Mouse (Mus musculus): ENCODE data around the gene Ggt7. TPM values are rescaled to one million over a fixed set of nuclear protein-coding genes. Genes with fewer than 3 reads are reported as not detected.

Gene Ggt7
- polyA plus RNA-seq, 1 experiment, result 1.4 TPM

- H3K27ac ChIP-seq (ENCODE audit: insufficient read depth, low read length), result no peak overlapping the region
- no peaks in the 10 kb centered on the region for H3K36me3 ChIP-seq (ENCODE audit: control insufficient read depth, insufficient read depth, low read length, poor library complexity, severe bottlenecking)
- no peak overlapping the region for H3K4me3 ChIP-seq (ENCODE audit: low read depth, low read length)
- no peak overlapping the region for H3K9ac ChIP-seq (ENCODE audit: low read depth, poor library complexity, severe bottlenecking)
- H3K9me3 ChIP-seq (replicated peaks; ENCODE audit: control insufficient read depth, insufficient read depth, low read length, poor library complexity, severe bottlenecking), result no peaks in the 10 kb centered on the region
- no peaks in the 10 kb centered on the region for H3K4me1 ChIP-seq (ENCODE audit: control insufficient read depth, insufficient read depth, low read length)
- TF ChIP-seq EP300 (IDR thresholded peaks at IDR 0.05; ENCODE audit: insufficient read depth, low read depth, low read length) (no peak), CTCF (IDR thresholded peaks at IDR 0.05; ENCODE audit: low read depth, low read length) (no peak), POLR2A (IDR thresholded peaks at IDR 0.05; ENCODE audit: insufficient read depth, low read length) (no peak)
- H3K27me3 ChIP-seq (ENCODE audit: control insufficient read depth, insufficient read depth, low read length, poor library complexity, severe bottlenecking), result no peaks in the 10 kb centered on the region
Observed at GRCm38 (mm10) chr2:155536292-155536691, 18.3 kb upstream of the Ggt7 start.

DNA sequence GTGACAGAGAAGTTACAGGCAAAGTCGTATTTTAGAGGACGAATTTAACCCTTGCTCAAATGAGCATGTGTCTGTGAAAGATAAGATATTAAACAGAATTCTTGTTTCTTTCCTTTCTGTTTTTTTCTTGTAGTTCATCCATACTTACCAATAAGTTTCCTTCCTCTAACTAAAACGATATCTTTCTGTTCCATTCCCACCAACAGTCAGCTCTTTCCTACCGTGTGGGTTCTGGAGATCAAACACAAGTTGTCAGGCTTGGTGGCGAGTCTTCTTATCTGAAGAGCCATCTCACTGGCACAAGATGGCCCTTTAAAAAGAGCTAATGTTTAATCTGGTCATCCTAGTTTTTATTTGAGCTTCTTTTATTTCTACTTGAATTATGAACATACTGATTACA lies 9.3 kb upstream of the Ggt7 start:
- TF ChIP-seq EP300 (IDR thresholded peaks at IDR 0.05; ENCODE audit: insufficient read depth, low read depth, low read length) (no peak), POLR2A (IDR thresholded peaks at IDR 0.05; ENCODE audit: insufficient read depth, low read length) (no peak), CTCF (IDR thresholded peaks at IDR 0.05; ENCODE audit: low read depth, low read length) (no peak)
- H3K27me3 ChIP-seq (ENCODE audit: control insufficient read depth, insufficient read depth, low read length, poor library complexity, severe bottlenecking), result no peaks in the 10 kb centered on the region
- no peaks in the 10 kb centered on the region for H3K9me3 ChIP-seq (replicated peaks; ENCODE audit: control insufficient read depth, insufficient read depth, low read length, poor library complexity, severe bottlenecking)
- H3K36me3 ChIP-seq (ENCODE audit: control insufficient read depth, insufficient read depth, low read length, poor library complexity, severe bottlenecking), result no peaks in the 10 kb centered on the region
- no peak overlapping the region for H3K4me3 ChIP-seq (ENCODE audit: low read depth, low read length)
- no peak overlapping the region for H3K9ac ChIP-seq (ENCODE audit: low read depth, poor library complexity, severe bottlenecking)
- no peak overlapping the region for H3K27ac ChIP-seq (ENCODE audit: insufficient read depth, low read length)
- no peaks in the 10 kb centered on the region for H3K4me1 ChIP-seq (ENCODE audit: control insufficient read depth, insufficient read depth, low read length)

- no peak overlapping the region for H3K9ac ChIP-seq (ENCODE audit: low read depth, poor library complexity, severe bottlenecking)
- no peaks in the 10 kb centered on the region for H3K27me3 ChIP-seq (ENCODE audit: control insufficient read depth, insufficient read depth, low read length, poor library complexity, severe bottlenecking)
- no peaks in the 10 kb centered on the region for H3K9me3 ChIP-seq (replicated peaks; ENCODE audit: control insufficient read depth, insufficient read depth, low read length, poor library complexity, severe bottlenecking)
- TF ChIP-seq POLR2A (IDR thresholded peaks at IDR 0.05; ENCODE audit: insufficient read depth, low read length) (no peak), EP300 (IDR thresholded peaks at IDR 0.05; ENCODE audit: insufficient read depth, low read depth, low read length) (no peak), CTCF (IDR thresholded peaks at IDR 0.05; ENCODE audit: low read depth, low read length) (no peak)
- no peak overlapping the region for H3K27ac ChIP-seq (ENCODE audit: insufficient read depth, low read length)
- H3K4me1 ChIP-seq (ENCODE audit: control insufficient read depth, insufficient read depth, low read length), result no peaks in the 10 kb centered on the region
- no peaks in the 10 kb centered on the region for H3K36me3 ChIP-seq (ENCODE audit: control insufficient read depth, insufficient read depth, low read length, poor library complexity, severe bottlenecking)
- H3K4me3 ChIP-seq (ENCODE audit: low read depth, low read length), result no peak overlapping the region
Observed at GRCm38 (mm10) chr2:155524378-155524777, 6.3 kb upstream of the Ggt7 start.

- H3K9me3 ChIP-seq (replicated peaks; ENCODE audit: control insufficient read depth, insufficient read depth, low read length, poor library complexity, severe bottlenecking), result no peaks in the 10 kb centered on the region
- TF ChIP-seq POLR2A (IDR thresholded peaks at IDR 0.05; ENCODE audit: insufficient read depth, low read length) (no peak), EP300 (IDR thresholded peaks at IDR 0.05; ENCODE audit: insufficient read depth, low read depth, low read length) (no peak), CTCF (IDR thresholded peaks at IDR 0.05; ENCODE audit: low read depth, low read length) (no peak)
- no peak overlapping the region for H3K9ac ChIP-seq (ENCODE audit: low read depth, poor library complexity, severe bottlenecking)
- H3K4me1 ChIP-seq (ENCODE audit: control insufficient read depth, insufficient read depth, low read length), result no peaks in the 10 kb centered on the region
- no peak overlapping the region for H3K27ac ChIP-seq (ENCODE audit: insufficient read depth, low read length)
- no peaks in the 10 kb centered on the region for H3K36me3 ChIP-seq (ENCODE audit: control insufficient read depth, insufficient read depth, low read length, poor library complexity, severe bottlenecking)
- H3K27me3 ChIP-seq (ENCODE audit: control insufficient read depth, insufficient read depth, low read length, poor library complexity, severe bottlenecking), result no peaks in the 10 kb centered on the region
- no peak overlapping the region for H3K4me3 ChIP-seq (ENCODE audit: low read depth, low read length)
Observed at GRCm38 (mm10) chr2:155523706-155524105, 5.7 kb upstream of the Ggt7 start.

DNA sequence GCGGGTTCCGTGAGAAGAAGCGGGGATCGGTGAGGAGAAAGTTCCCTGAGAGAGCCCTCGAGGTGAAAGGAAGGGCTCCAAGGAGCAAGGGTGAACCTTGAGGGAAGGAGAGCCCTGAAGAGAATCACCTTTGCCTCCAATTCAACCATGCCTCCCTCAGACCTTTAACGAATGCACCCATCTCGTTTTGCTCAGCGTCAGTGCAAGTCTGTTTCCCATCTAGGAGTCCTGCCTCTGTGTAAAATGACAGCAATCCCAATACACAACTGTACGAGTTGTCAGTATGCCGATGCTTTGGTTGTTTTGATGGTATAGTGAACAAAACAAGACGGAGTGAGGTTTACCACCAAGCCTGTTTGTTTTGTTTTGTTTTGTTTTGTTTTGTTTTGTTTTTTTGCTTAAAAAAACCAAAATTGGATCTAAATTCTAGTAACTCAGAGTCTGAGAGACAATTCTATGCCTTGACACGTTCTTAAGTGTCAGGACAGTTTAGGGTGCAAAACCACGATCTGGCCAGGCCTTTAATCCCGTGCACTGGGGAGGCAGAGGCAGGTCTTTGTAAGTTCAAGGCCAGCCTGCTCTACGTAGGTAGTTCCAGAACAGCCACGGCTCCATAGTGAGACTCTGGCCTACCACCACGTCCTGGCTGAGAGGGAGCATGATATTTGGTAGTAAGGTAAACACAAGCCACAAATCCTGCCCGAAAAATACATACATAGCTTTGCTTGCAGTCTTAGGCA lies 664 bp upstream of the Ggt7 start:
- H3K27me3 ChIP-seq (ENCODE audit: control insufficient read depth, insufficient read depth, low read length, poor library complexity, severe bottlenecking), result no peaks in the 10 kb centered on the region
- H3K9me3 ChIP-seq (replicated peaks; ENCODE audit: control insufficient read depth, insufficient read depth, low read length, poor library complexity, severe bottlenecking), result no peaks in the 10 kb centered on the region
- peak overlapping the region; percentile 8; the same call in 1 of the 2 replicates for H3K9ac ChIP-seq (ENCODE audit: low read depth, poor library complexity, severe bottlenecking)
- no peaks in the 10 kb centered on the region for H3K4me1 ChIP-seq (ENCODE audit: control insufficient read depth, insufficient read depth, low read length)
- H3K27ac ChIP-seq (ENCODE audit: insufficient read depth, low read length), result no peak overlapping the region
- peak overlapping the region; percentile 73 for H3K4me3 ChIP-seq (ENCODE audit: low read depth, low read length)
- H3K36me3 ChIP-seq (ENCODE audit: control insufficient read depth, insufficient read depth, low read length, poor library complexity, severe bottlenecking), result no peaks in the 10 kb centered on the region
- TF ChIP-seq EP300 (IDR thresholded peaks at IDR 0.05; ENCODE audit: insufficient read depth, low read depth, low read length), result no peak
- TF ChIP-seq CTCF (IDR thresholded peaks at IDR 0.05; ENCODE audit: low read depth, low read length), result no peak
- TF ChIP-seq POLR2A (IDR thresholded peaks at IDR 0.05; ENCODE audit: insufficient read depth, low read length), result no peak

GRCm38 (mm10) chr2:155515941-155516340 lies 2.1 kb downstream of the Ggt7 start:
- peak; percentile 42 for TF ChIP-seq CTCF (IDR thresholded peaks at IDR 0.05; ENCODE audit: low read depth, low read length)
- TF ChIP-seq EP300 (IDR thresholded peaks at IDR 0.05; ENCODE audit: insufficient read depth, low read depth, low read length), result no peak
- Histone ChIP-seq H3K27me3 (ENCODE audit: control insufficient read depth, insufficient read depth, low read length, poor library complexity, severe bottlenecking) (no peaks in the 10 kb centered on the region), H3K27ac (ENCODE audit: insufficient read depth, low read length) (no peak overlapping the region), H3K4me1 (ENCODE audit: control insufficient read depth, insufficient read depth, low read length) (no peaks in the 10 kb centered on the region), H3K9ac (ENCODE audit: low read depth, poor library complexity, severe bottlenecking) (no peak overlapping the region), H3K4me3 (ENCODE audit: low read depth, low read length) (no peak overlapping the region), H3K9me3 (replicated peaks; ENCODE audit: control insufficient read depth, insufficient read depth, low read length, poor library complexity, severe bottlenecking) (no peaks in the 10 kb centered on the region), H3K36me3 (ENCODE audit: control insufficient read depth, insufficient read depth, low read length, poor library complexity, severe bottlenecking) (no peaks in the 10 kb centered on the region)
